Mouse (Mus musculus): ENCODE data around the gene Pofut1.

The Pofut1 gene

DNA sequence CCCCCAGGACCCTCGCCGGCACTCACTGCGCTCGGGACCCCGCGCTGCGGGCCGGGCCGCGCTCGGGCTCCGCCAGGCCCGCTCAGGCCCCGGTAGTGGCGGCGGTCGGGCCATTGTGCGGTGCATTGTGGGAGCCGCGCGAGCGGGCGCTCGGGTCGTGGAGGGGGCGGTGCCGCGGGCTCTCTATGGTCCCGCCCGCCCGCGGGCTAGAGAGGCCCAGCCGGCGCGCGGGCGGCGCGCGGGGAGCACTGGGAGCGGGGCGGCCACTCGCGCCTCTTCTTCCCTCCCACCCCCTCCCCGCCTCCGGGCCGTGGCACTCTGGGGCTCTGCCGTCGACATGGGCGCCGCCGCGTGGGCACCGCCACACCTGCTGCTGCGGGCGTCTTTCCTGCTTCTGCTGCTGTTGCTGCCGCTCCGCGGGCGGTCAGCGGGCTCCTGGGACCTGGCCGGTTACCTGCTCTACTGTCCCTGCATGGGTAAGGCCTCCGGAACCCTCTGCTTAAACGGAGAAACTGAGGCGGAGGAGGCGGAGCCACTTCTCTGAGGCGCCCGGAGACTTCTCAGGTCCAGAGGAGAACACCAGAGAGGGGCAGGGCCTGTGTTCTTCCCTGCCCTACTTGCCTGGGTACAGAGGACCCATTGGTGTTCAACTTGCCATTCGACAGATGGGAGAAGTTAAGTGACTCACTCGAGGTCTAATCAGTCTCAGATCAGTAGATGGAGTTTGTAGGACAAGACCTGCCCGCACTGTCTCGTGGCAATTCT is at the start of gene Pofut1, which contains the start of gene Plagl2:
Gene Pofut1, plus strand, starts transcription at position 284 of the 765 bp plus-strand sequence.
Gene Plagl2, minus strand, starts transcription at position 177 of the 765 bp plus-strand sequence.
- peak; percentile 81 for DNase-seq (ENCODE audit: low spot score)

DNA sequence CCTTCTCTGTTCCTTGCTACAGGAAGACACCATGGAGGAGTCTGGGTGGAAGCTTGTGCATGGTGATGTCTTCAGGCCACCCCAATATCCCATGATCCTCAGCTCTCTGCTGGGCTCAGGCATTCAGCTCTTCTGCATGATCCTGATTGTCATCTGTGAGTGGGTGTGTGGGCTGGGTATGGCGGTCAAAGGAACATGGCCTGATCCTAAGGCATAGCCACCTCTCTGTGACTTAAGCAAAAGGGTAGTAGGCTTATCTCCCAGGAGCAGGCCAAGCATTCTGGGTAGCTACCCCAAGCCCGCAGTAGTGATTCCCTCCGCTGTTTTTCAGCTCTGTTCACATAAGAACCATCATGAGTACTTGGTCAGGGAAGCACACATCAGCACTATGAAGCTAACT is 47.1 kb upstream of the Pofut1 start:
- no peak for DNase-seq (ENCODE audit: low spot score)

DNA sequence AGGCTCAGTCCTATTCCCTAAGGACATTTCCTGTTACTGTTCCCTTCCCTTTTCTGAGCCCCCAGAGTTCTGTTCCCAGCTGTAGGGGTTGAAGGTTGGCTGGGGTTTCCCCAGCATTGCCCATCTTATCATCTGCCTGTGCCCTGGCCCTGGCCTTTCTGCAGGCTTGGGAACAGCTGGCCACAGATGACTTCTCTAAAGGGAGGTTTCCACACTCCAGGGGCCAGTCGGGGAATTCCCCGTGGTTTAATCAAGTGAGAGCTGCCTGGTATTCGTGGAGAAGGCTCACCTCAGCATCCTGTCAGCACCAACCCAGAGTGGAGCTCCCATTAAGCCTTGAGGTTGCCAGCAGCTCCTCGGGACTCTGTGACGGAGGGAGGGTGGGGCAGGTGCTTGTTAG is 42.8 kb upstream of the Pofut1 start:
- no peak for DNase-seq (ENCODE audit: low spot score)

DNA sequence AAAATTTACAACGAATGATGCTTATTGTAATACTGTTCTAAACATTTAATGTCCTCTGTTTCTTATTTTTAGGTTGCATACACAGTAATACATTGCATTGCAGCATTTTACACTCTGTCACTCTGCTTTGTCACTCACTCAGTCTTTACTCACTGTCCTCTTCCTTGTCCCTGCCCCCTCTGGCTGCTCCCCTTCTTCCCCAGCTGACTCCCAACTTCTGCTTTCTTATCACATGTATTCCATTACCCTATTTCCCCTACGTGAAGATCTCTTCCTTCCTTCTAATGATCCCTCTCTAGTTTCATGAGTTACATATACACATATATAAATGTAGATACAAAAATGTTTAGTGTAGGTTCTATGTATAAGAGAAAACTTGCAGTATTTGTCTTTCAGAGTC is 42.2 kb upstream of the Pofut1 start:
- no peak for DNase-seq (ENCODE audit: low spot score)

DNA sequence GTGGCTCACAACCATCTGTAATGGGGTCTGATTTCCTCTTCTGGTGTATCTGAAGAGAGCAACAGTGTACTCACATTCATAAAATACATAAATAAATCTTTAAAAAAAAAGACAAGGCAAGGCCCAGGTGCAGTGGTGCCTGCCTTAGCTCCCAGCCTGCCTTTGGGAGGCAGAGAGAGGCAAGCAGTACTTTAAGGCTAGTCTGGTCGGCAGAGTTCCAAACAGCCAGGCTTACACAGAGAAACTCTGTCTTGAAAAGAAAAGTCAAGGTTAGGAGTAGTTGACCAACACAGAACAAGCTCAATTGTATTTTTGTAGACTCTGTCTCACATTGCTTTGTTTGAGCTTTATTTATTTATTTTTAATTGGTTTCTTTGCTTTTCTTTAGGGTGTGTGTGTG is 38.6 kb upstream of the Pofut1 start:
- no peak for DNase-seq (ENCODE audit: low spot score)

DNA sequence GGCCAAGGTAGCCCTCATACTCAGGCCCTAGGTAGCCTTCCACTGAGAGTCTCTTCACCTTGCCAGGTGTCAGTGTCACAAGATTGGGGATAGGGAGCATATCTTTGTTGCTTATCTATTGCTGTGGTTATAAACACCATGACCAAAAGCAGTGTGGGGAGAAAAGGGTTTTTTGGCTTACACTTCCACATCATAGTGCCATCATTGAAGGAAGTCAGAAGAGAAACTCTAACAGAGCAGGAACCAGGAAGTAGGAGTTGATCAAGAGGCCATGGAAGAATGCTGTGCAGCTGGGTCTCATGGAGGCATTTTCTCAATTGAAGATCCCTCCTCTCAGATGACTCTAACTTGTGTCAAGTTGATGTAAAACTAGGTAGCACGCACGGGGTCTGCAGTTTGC is 33.2 kb upstream of the Pofut1 start:
- DNase-seq (ENCODE audit: low spot score): no peak

DNA sequence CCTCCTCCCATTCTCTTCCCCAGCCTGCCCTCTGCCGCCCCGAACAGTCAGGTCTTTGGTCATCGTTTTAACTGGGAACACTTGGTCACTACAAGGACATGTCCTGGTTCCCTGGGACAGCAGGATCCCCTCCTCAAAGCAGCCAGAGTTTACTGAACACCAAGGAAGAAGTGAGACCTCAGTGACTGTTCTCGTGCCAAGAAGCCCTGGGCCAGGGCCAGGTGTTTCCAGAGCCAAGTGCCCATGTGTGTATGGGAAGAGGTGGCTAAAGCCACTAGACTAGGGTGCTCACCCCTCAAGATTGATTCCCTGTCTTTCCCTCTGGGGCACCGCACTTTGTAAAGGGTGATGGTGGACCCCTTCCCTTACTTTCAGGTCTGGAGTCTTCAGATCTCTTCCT is 32.0 kb upstream of the Pofut1 start:
- no peak for DNase-seq (ENCODE audit: low spot score)

DNA sequence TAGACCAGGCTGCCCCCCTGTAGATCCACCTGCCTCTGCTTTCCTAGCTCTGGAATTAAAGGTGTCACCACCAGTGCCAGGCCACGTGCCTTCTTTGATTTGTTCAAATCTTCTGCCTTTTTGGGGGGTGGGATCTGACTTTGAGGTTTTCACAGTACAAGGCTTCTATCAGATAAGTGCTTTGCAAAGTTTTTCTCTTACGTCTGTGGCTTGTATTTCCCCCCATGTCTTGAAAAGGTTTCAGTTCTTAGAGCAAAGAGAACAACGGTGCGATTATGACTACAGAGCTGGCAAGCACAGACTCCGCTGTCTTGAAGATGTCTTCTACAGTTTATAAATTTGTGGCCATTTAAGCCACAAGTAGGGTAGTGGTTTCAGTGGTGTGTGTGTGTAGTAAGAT is 29.9 kb upstream of the Pofut1 start:
- no peak for DNase-seq (ENCODE audit: low spot score)

DNA sequence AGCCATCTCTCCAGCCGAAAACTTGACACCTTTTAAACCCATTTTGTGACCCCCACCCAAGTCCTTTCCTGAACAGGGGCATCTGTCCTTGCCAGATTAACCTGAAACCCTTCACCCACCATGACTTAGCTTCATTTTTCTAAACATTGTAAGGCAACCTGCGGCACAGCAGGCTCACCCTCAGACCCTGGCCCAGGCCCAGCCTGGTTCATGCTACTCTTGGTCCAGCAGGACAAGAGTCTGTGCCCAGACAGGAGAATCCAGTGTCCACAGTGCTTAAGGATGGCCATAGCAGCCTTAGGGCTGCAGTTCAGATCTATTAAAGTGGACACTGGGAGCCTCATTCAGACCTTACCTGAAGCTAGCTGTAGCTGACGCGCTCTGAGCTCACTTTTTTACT is 28.0 kb upstream of the Pofut1 start:
- no peak for DNase-seq (ENCODE audit: low spot score)

DNA sequence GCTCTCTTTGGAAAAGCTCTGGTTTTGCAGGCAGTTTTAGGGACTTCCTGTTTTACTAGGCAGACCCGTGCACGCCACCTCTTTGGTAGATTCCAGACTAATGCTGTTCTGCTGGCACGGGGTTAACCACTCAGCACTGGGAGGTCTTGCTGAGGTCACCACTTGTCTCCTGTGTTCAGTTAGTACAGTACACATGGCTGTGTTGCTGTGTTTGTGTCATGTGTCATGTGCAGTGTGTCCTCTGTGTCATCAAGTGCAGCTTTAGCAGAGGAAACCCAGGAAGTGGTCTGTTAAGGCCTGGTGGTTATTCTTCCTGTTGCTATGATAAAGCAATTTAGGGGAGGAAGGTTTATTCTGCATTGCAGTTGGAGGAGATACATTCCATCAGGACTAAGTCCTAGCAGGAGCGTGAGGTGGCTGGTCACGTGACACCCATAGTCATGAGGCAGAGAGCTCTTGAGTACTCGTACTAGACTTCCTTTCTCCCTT is 26.5 kb upstream of the Pofut1 start:
- DNase-seq (ENCODE audit: low spot score): no peak

DNA sequence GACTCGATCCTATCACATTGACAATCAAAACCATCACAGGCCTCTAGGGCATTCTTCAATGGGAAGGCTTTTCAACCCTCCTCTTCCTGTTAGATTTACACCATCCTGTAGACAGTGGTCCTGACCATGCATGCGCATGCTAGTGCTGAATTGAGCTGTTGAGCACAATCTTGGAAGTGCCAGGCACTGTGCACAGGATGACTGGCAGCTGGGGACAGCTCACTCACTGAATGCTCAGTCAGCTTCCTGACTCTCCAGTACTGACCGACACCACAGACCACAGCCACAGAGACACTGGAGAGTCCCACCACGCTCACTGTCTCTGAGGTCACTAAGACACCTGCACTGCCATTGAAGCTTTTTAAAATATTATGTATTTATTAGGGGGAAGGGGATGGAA is 25.9 kb upstream of the Pofut1 start:
- DNase-seq (ENCODE audit: low spot score): no peak

DNA sequence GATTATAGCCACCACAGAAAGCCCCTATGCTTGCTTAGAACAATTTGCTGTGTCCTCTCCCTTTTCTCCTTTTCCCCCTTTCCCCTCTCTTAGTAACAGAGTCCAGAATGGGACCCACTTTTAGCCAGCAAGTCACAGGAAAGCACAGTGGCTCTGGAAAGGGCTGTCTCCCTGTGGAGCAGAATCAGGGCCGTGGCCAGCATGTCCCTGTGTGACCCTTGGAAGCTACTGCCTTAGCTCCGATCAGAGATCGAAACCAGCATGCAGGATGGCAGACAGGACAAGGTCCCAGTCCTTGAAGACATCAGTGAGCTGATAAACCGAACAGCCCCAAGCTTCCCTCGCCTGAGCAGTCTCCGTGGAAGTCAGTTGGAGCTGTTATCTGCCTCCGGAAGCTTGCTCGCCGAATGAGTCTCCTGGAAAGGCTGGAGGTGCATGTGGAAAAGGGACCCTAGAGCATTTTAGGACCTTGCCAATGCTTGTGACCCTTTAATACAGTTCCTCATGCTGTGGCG is 23.4 kb upstream of the Pofut1 start:
- DNase-seq (ENCODE audit: low spot score): no peak

DNA sequence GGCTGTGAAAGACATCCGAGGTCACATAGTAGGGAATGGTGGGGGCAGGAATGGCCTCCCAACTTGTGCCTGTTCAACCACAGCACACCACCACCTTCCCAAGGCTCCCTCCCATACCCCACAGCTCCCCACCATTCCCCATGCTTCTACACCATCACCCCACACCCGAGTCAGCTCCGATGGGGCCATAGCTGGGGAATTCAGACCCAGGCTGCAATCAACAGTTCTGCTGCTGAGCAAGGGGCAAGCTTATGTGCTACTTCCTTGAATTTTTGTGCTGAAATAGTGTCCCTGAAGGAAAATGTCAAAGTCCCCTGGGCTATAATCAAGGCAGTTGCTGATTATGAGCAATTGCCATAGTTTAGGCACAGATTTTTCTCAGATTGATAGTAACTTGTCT is 22.8 kb upstream of the Pofut1 start:
- DNase-seq (ENCODE audit: low spot score): no peak

DNA sequence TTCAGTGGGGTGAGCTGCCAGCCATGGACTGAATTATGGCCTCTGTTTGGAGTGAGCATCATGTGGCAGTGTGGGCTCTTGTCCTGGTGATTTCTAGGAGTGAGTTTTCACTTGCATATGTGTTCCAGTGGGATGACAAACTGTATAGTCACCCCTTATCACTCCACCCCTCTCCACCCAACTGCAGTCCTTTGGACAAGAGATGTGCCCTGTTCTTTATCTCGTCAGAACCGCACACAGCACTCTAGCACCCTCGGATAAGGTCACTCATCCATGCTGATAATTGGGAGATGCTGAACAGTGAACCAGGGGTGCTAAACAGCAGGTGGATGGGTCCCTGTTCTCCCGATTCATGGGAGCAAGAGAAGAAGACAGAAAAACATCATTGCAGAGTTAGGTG is 19.7 kb upstream of the Pofut1 start:
- no peak for DNase-seq (ENCODE audit: low spot score)

DNA sequence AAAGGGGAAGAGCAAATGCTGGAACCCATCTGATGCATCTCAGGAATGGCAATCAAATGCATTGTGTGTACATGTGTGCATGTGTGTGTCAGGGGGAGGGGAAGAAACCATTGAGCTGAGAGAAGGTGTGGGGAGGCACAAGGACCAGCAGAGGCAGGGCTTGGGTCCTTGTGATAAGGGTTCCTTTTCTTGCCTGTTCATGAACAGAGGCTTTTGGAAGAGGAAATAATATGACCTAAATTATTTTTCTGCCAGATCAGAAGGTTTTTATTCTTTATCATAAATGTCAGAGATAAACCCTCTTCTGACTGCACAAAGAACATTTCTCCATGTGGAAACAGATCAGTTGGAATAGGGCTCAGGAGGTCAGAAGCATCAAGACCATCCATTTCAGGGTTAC is 19.2 kb upstream of the Pofut1 start:
- DNase-seq (ENCODE audit: low spot score): no peak

DNA sequence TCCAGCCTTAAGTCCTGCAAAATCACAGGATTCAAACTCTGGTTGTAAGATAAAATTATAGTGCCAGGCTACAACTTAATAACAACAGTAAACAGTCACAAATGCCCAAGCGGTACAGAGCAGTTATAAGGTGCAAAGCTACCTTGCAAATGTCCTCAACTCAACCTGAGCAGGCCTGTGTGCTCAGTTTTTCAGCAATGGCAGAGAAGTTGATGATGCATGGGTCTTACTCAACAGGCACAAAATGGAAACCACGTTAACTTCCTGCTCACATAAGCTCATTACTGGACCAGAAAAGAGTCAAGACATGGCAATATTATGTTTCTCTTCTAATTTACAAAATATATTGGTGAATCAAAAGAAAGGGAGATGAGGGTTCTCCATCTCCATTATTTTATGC is 18.8 kb upstream of the Pofut1 start:
- DNase-seq (ENCODE audit: low spot score): no peak

DNA sequence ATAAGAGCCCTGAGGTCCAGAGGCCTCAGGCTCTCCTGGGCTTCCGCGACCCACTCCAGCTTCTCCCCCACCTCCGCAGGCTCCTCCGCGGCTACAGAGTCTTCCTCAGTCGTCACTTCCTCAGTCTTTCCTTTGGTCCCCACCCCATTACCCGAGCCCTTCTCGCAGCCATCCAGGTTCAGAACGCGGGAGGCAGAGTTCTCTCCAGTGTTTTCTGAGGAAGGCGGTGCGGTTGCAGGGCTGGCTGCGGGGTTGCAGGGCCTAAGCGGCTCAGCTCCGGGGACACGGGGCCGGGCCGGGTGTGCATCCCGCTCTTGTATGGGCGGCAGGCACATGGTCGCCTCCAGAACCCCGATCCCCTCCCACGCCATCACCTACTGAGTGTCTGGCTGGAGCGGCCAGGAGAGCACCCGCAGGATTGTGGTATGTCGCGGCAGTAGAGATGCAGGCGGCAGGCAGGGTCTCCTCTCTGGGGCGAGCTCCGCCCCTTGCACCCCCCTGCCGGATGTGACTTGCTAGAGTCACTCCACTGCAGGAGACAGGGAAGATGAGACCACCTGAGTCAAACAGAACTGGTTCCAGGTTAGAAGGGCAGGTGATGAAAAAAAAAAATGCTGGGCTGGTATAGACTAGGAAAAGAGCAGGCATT is 16.3 kb upstream of the Pofut1 start, which contains the start of gene Tspyl3:
Gene Tspyl3, minus strand, starts transcription at position 496 of the 649 bp plus-strand sequence.
- peak; percentile 50 for DNase-seq (ENCODE audit: low spot score)

DNA sequence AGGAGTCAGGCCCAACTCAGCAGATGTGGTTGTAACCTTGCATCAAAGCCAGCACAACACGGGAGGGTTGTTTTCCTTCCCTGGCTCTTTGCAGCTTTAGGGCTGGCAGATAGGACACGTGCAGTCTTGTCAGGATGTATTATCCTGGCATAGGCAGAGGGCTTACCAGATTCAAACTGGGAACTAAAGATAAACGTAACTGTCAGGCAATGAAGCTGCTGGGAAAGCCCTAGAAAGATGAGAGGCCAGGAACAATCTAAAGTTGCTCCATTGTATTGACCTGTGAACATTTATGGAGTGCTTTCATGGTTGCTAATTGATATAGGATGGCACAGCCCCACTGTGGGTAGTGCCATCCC is 15.8 kb upstream of the Pofut1 start:
- no peak for DNase-seq (ENCODE audit: low spot score)

DNA sequence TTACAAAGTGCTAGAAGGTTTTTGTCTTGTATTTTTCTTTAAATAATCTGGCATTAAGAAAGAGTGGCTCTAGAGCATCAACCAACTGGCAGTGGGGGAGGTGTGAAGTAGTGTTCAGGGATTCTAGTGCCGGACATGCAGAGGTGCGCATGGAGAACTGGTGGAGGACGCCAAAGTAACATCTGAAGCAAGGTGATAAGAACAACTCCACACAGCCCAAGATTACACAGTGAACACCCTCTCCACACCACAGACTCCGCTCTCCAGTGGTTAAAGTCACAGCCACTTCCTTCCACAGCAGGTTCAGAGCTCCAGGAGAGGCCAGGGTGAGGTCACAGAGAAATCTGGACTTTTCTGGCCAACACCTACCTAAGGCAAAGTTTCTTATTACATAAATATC is 13.4 kb upstream of the Pofut1 start:
- DNase-seq (ENCODE audit: low spot score): no peak

DNA sequence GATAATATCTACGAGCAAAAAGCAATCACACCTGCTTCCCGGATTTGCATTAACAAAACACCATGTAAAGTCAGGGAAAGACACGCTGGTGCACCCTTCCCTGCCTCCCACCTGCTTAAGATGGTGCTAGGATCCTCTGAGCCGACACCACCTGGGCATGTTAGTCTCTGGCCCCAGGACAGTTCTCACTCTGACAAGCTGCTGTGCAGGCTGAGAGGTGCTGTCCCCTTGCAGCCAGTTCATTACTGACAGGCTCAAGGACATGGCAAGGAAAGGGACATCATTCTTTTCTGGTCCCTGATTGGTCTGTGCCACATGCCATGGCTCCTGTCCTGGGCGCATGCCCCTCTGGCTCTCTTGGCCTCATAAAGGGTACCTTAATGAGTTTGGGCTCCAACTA is 12.8 kb upstream of the Pofut1 start:
- DNase-seq (ENCODE audit: low spot score): no peak

DNA sequence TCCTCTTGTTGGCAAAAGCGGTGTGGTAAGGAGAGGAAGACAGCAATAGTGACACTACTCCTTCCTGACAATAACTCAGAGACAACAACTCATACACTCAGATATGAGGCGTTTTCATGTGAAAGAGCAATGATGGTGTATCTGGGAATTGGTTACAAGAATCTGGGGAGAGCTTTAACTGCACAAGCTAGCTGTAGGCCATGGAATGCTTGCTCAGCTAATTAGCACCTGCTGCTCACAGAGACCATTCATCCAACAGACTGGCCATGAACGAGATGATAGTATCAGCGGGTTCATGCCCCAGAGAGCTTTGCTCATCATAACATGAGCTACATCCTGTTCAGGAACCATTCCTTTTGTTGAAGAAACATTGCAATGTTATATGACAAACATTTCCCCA is 4.1 kb upstream of the Pofut1 start:
- DNase-seq (ENCODE audit: low spot score): no peak

DNA sequence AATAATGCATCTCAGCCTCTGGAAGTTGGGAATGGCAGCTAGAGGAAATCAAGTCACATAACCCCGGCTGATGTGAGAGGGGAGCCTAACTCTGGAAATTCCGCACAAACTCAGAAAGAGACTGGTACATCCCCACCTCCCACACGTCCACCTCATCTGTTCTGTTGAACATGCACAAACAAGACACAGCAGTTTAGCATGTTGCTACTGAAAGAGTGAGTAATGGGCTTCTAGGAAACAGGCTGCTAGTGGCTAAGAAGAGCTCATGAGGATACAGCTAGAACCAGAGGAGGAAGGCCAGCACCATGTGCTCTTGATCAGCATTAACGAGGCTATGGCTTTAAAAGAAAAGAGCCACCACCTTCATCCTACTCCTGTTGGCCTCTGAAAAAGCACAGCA is 3.4 kb upstream of the Pofut1 start:
- no peak for DNase-seq (ENCODE audit: low spot score)

DNA sequence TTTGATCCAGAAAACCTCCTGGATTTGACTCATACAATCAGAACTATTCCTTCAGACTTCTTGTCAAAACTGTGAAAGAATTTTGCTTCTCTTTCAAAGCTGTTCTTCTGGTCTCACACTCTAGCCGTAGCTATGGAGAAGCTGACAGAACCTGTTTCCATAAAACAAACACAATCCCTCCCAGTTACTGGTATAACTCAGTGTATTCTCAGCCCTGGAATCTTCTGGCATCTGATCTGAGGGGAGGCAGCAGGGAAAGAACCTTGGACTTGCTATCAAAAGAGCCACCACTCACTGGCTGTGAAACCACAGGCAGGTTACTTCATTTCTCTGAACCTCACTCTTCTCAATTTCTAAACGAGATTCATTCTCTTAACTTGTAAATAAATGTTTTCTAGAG is 2.9 kb upstream of the Pofut1 start:
- DNase-seq (ENCODE audit: low spot score): no peak
